Mouse (Mus musculus) MEL (cell line): ENCODE results near the gene Gm7879.

Experiments used
- CTCF ChIP-seq, 3 experiments: IDR thresholded peaks in 2 of 3; conservative IDR thresholded peaks in 1 of 3; 2 replicates each; pipeline ENCODE4 v1.5.1; 2011 to 2012; ENCODE audit warnings: low read length in 3 of 3, low read depth in 2 of 3, mild to moderate bottlenecking in 2 of 3, improper control_type of control experiment in 1 of 3, inconsistent platforms in 1 of 3, mixed read lengths in 1 of 3, moderate library complexity in 1 of 3; ENCODE audit not compliant: control insufficient read depth in 1 of 3, insufficient read depth in 1 of 3, poor library complexity in 1 of 3, severe bottlenecking in 1 of 3
- E2F4 ChIP-seq: IDR thresholded peaks from 2 replicates; pipeline ENCODE4 v1.6.1; 2011; ENCODE audit warnings: low read depth, low read length, improper control_type of control experiment, borderline replicate concordance
- ELF1 ChIP-seq: IDR thresholded peaks from 2 replicates; pipeline ENCODE4 v1.6.1; 2014; ENCODE audit warnings: low read depth, mild to moderate bottlenecking, inconsistent platforms, low read length, improper control_type of control experiment, moderate library complexity
- GATA1 ChIP-seq: IDR thresholded peaks from 2 replicates; pipeline ENCODE4 v1.6.1; 2011; ENCODE audit warnings: low read depth, low read length, improper control_type of control experiment
- JUND ChIP-seq: IDR thresholded peaks from 2 replicates; pipeline ENCODE4 v1.6.1; 2011; ENCODE audit warnings: low read depth, mild to moderate bottlenecking, improper control_type of control experiment, low read length
- KAT2A ChIP-seq: conservative IDR thresholded peaks from 2 replicates; pipeline ENCODE4 v1.6.1; 2012; ENCODE audit warnings: low read depth, low read length, improper control_type of control experiment, inconsistent platforms
- MEF2A ChIP-seq: IDR thresholded peaks from 2 replicates; pipeline ENCODE4 v1.6.1; 2014; ENCODE audit warnings: low read depth, mild to moderate bottlenecking, inconsistent platforms, low read length, improper control_type of control experiment; ENCODE audit not compliant: poor library complexity, insufficient replicate concordance, severe bottlenecking; ENCODE audit errors: extremely low read depth
- POLR2A ChIP-seq, 2 experiments: IDR thresholded peaks; 2 replicates each; pipeline ENCODE4 v1.6.1; 2011 to 2012; ENCODE audit warnings: low read length in 2 of 2, mild to moderate bottlenecking in 2 of 2, control low read depth in 1 of 2, improper control_type of control experiment in 1 of 2, low read depth in 1 of 2, moderate library complexity in 1 of 2; ENCODE audit not compliant: control insufficient read depth in 1 of 2, insufficient read depth in 1 of 2, poor library complexity in 1 of 2
- USF1 ChIP-seq: IDR thresholded peaks from 2 replicates; pipeline ENCODE4 v1.6.1; 2014; ENCODE audit warnings: low read depth, mild to moderate bottlenecking, inconsistent platforms, low read length, improper control_type of control experiment, moderate library complexity
- ZNF384 ChIP-seq: IDR thresholded peaks from 2 replicates; pipeline ENCODE4 v1.6.1; 2012; ENCODE audit warnings: low read depth, mild to moderate bottlenecking, inconsistent platforms, low read length, improper control_type of control experiment

DNA sequence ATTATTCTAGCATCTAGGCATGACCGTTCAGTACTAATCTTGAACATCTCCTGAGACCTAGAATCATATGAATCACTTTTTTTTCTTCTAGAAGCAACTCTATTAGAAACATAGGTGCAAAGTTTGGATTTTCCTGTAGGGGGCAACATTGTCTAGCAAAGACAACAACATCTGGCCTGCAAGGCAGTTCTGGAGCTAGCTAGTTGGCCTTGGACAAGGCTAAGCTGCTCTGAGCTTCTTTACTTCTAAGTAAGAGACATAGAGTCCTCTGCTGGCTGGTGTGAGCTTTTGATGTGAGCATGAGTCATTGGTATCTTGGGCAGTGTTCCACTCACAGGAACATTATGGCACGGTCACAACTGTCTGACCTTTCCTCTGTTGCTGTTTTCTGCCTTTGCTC, 18.8 kb upstream of the Gm7879 start:
- TF ChIP-seq GATA1 = no peak
- TF ChIP-seq JUND = no peak
- peak; percentile 10 to 43 (median 22); a peak in 3 of 6 replicates for TF ChIP-seq CTCF (IDR thresholded peaks at IDR 0.05 in 2 of 3, conservative IDR thresholded peaks at IDR 0.05 in 1 of 3; ENCODE audit: control insufficient read depth in 1 of 3, insufficient read depth in 1 of 3, low read depth in 2 of 3, low read length in 3 of 3, poor library complexity in 1 of 3, severe bottlenecking in 1 of 3)
- no peak for TF ChIP-seq ELF1
- no peak for TF ChIP-seq POLR2A (IDR thresholded peaks at IDR 0.05; ENCODE audit: control insufficient read depth in 1 of 2, insufficient read depth in 1 of 2, low read depth in 1 of 2, low read length in 2 of 2, poor library complexity in 1 of 2)
- TF ChIP-seq MEF2A = no peak
- TF ChIP-seq ZNF384 = 0 out of 2 replicates have a peak, but pooled peaks have one; percentile 19
- no peak for TF ChIP-seq KAT2A
- TF ChIP-seq E2F4 = no peak
- no peak for TF ChIP-seq USF1
